In the genomic region with DNA sequence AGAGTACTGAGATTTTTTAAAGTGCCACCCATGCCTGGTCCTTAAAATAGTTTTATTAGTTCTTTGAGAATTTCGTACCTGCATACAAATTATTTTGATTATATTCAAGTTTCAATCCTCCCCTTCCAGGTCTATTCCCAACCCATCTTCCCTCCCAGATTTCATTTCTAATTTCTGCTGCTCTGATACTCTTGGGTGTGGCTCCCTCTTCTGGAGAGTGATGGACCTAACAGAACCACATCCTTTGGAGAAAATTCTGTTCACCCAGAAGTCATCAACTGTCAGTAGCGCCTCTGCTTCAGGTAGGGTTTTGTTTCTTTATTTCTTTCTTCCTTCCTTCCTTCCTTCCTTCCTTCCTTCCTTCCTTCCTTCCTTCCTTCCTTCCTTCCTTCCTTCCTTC, we compare ENCODE assay signal across 9 mouse cellular contexts. TPM values are rescaled to one million over a fixed set of nuclear protein-coding genes. Genes with fewer than 3 reads are reported as not detected.
A peak's percentile ranks its signal among the peaks of the same experiment; 100 is the strongest.
DNase-seq lines count a peak whose midpoint lies in the region; ATAC-seq and TF ChIP-seq lines count a peak whose summit lies in the region.
"Had no signal": no experiment of that assay in that cellular context is flagged by ENCODE, and none has a peak within 500 bp of the region (broad histone marks: within the 10 kb centered on the region; RNA-seq: fewer than 3 reads in every experiment).

No protein-coding gene starts in this region.

- dilution Hi-C loops in CH12.LX (cut with MboI; ENCODE audit: extremely low pct_ligation_motif_present, extremely low pct_unique_long_range_greater_than_20kb, low sequenced_read_pairs), result no loop called here

- DNase-seq in layer of hippocampus, adult 11-12 months (ENCODE audit: low spot score), result peak; percentile 51
- no peak for DNase-seq in layer of hippocampus, adult 9-11 months
- peak; percentile 50 for DNase-seq in CH12.LX (ENCODE audit: extremely low read depth)
- peak; percentile 76 for DNase-seq in MN1 (ENCODE audit: low spot score)
- no peak for DNase-seq in lung, adult 2 months
- DNase-seq in ovary, adult 18-20 months (ENCODE audit: low spot score), result no peak

- H3K9ac ChIP-seq in CH12.LX (ENCODE audit: insufficient read depth, low read depth), result no peak overlapping the region
- H3K9ac ChIP-seq in embryonic facial prominence, embryonic 13.5 days, result no peak overlapping the region

- TF ChIP-seq RAD21 in CH12.LX (IDR thresholded peaks at IDR 0.05; ENCODE audit: low read depth, low read length), result peak; percentile 98

- H3K79me2 ChIP-seq in CH12.LX (replicated peaks; ENCODE audit: control insufficient read depth, extremely low read depth, insufficient read depth, poor library complexity, severe bottlenecking), result no peaks in the 10 kb centered on the region

- no peak overlapping the region for H3K4me3 ChIP-seq in CH12.LX (replicated peaks in 1 of 3; ENCODE audit: low read depth in 2 of 3, low read length in 2 of 3, poor library complexity in 1 of 3)
- H3K4me3 ChIP-seq in embryonic facial prominence, embryonic 13.5 days, result no peak overlapping the region
- H3K4me3 ChIP-seq in lung, adult 2 months (replicated peaks; ENCODE audit: extremely low read depth, low read depth, low read length), result no peak overlapping the region

- no peak overlapping the region for H3K4me2 ChIP-seq in CH12.LX (ENCODE audit: insufficient read depth, low read depth, poor library complexity, severe bottlenecking)
- peak overlapping the region; percentile 46 for H3K4me2 ChIP-seq in embryonic facial prominence, embryonic 13.5 days

- TF ChIP-seq EP300 in CH12.LX (IDR thresholded peaks at IDR 0.05; ENCODE audit: low read length), result no peak

- in situ Hi-C loops in CH12.LX (cut with MboI; ENCODE audit: low pct_ligation_motif_present, low pct_unique_long_range_greater_than_20kb, low sequenced_read_pairs), result no loop called here

- WGBS in embryonic facial prominence, embryonic 13.5 days, result 18% methylated on average over 2 of the region's 2 CpGs
- 11% methylated on average over 2 of the region's 2 CpGs for WGBS in lung, adult 2 months

- peaks cover 0 to 3% of the 10 kb centered on the region in 2 experiments; a peak in 1 of 4 replicates for H3K4me1 ChIP-seq in CH12.LX (ENCODE audit: control insufficient read depth in 1 of 2, insufficient read depth in 2 of 2)
- peaks cover 20% of the 10 kb centered on the region for H3K4me1 ChIP-seq in embryonic facial prominence, embryonic 13.5 days
- no peaks in the 10 kb centered on the region; the same call in 1 of the 2 replicates for H3K4me1 ChIP-seq in lung, adult 2 months (ENCODE audit: control insufficient read depth, insufficient read depth, low read length)

- no peak overlapping the region for H3K27ac ChIP-seq in CH12.LX (ENCODE audit: insufficient read depth, low read depth)
- H3K27ac ChIP-seq in embryonic facial prominence, embryonic 13.5 days, result peak overlapping the region; percentile 5; the same call in 1 of the 2 replicates

- no peak for TF ChIP-seq POLR2A in CH12.LX (IDR thresholded peaks at IDR 0.05; ENCODE audit: low read depth, low read length)
- no peak for TF ChIP-seq POLR2A in lung, adult 2 months (IDR thresholded peaks at IDR 0.05; ENCODE audit: borderline replicate concordance, extremely low read depth, low read depth, low read length)

- no peak for ATAC-seq in embryonic facial prominence, embryonic 13.5 days (ENCODE audit: insufficient number of reproducible peaks, insufficient read depth, low FRiP score, low TSS enrichment, low read depth)
- no peak for ATAC-seq in inflammation-experienced regulatory T-cells, adult 6 months

- H3K27me3 ChIP-seq in CH12.LX (replicated peaks), result peaks cover 40% of the 10 kb centered on the region
- H3K27me3 ChIP-seq in embryonic facial prominence, embryonic 13.5 days, result no peaks in the 10 kb centered on the region

- peak; percentile 50 to 98; a peak in 3 of 4 replicates for TF ChIP-seq CTCF in CH12.LX (conservative IDR thresholded peaks at IDR 0.05 in 1 of 2, IDR thresholded peaks at IDR 0.05 in 1 of 2; ENCODE audit: low read depth in 2 of 2, low read length in 2 of 2)
- TF ChIP-seq CTCF in lung, adult 2 months (IDR thresholded peaks at IDR 0.05; ENCODE audit: insufficient read depth, low read length), result 0 out of 2 replicates have a peak, but pooled peaks have one; percentile 31

- H3K36me3 ChIP-seq in CH12.LX (replicated peaks in 1 of 2; ENCODE audit: control insufficient read depth in 1 of 2, insufficient read depth in 1 of 2, low read length in 1 of 2), result no peaks in the 10 kb centered on the region
- no peaks in the 10 kb centered on the region for H3K36me3 ChIP-seq in embryonic facial prominence, embryonic 13.5 days

- H3K9me3 ChIP-seq in CH12.LX (replicated peaks; ENCODE audit: low read length), result no peaks in the 10 kb centered on the region
- H3K9me3 ChIP-seq in embryonic facial prominence, embryonic 13.5 days, result no peaks in the 10 kb centered on the region

TF ChIP-seq in CH12.LX, 34 proteins besides CTCF, POLR2A, EP300 and RAD21:
- TF ChIP-seq TCF12 (IDR thresholded peaks at IDR 0.05; ENCODE audit: low read depth, low read length), result no peak
- no peak for TF ChIP-seq UBTF (IDR thresholded peaks at IDR 0.05; ENCODE audit: low read depth, low read length)
- TF ChIP-seq IRF4 (IDR thresholded peaks at IDR 0.05; ENCODE audit: low read depth, low read length), result 0 out of 2 replicates have a peak, but pooled peaks have one; percentile 18
- TF ChIP-seq SIN3A (IDR thresholded peaks at IDR 0.05; ENCODE audit: low read length), result peak; percentile 31; the same call in 1 of the 2 replicates
- no peak for TF ChIP-seq RCOR1 (conservative IDR thresholded peaks at IDR 0.05; ENCODE audit: low read depth, low read length)
- no peak for TF ChIP-seq E2F4 (IDR thresholded peaks at IDR 0.05; ENCODE audit: insufficient replicate concordance, low read depth, low read length)
- TF ChIP-seq ZMIZ1 (IDR thresholded peaks at IDR 0.05; ENCODE audit: low read depth, low read length), result no peak
- no peak for TF ChIP-seq MAZ (IDR thresholded peaks at IDR 0.05; ENCODE audit: low read depth, low read length)
- no peak for TF ChIP-seq BHLHE40 (IDR thresholded peaks at IDR 0.05; ENCODE audit: low read depth, low read length)
- no peak for TF ChIP-seq PAX5 (IDR thresholded peaks at IDR 0.05; ENCODE audit: low read length)
- no peak for TF ChIP-seq ELF1 (IDR thresholded peaks at IDR 0.05; ENCODE audit: low read depth, low read length)
- peak; percentile 43; the same call in 1 of the 2 replicates for TF ChIP-seq NELFE (IDR thresholded peaks at IDR 0.05; ENCODE audit: low read depth, low read length)
- TF ChIP-seq CHD1 (IDR thresholded peaks at IDR 0.05; ENCODE audit: low read depth, low read length), result no peak
- no peak for TF ChIP-seq ETS1 (conservative IDR thresholded peaks at IDR 0.05; ENCODE audit: low read depth, low read length)
- TF ChIP-seq TBP (conservative IDR thresholded peaks at IDR 0.05; ENCODE audit: low read depth, low read length), result no peak
- no peak; the same call in 1 of the 2 replicates for TF ChIP-seq JUND (conservative IDR thresholded peaks at IDR 0.05; ENCODE audit: low read depth, low read length)
- TF ChIP-seq ZKSCAN1 (IDR thresholded peaks at IDR 0.05; ENCODE audit: borderline replicate concordance, low read depth, low read length), result no peak
- no peak for TF ChIP-seq MYC (IDR thresholded peaks at IDR 0.05; ENCODE audit: low read depth, low read length)
- TF ChIP-seq GABPA (IDR thresholded peaks at IDR 0.05; ENCODE audit: insufficient replicate concordance, low read depth, low read length), result no peak
- TF ChIP-seq SMC3 (IDR thresholded peaks at IDR 0.05; ENCODE audit: low read depth, low read length), result peak; percentile 93
- 0 out of 2 replicates have a peak, but pooled peaks have one; percentile 17 for TF ChIP-seq MEF2A (IDR thresholded peaks at IDR 0.05; ENCODE audit: borderline replicate concordance, low read depth, low read length)
- TF ChIP-seq JUN (IDR thresholded peaks at IDR 0.05; ENCODE audit: insufficient read depth, low read depth, low read length), result no peak
- TF ChIP-seq CHD2 (IDR thresholded peaks at IDR 0.05; ENCODE audit: low read length), result no peak
- TF ChIP-seq MAFK (IDR thresholded peaks at IDR 0.05; ENCODE audit: insufficient replicate concordance, low read length), result no peak
- 0 out of 2 replicates have a peak, but pooled peaks have one; percentile 33 for TF ChIP-seq MXI1 (IDR thresholded peaks at IDR 0.05; ENCODE audit: low read depth, low read length)
- no peak for TF ChIP-seq KAT2A (IDR thresholded peaks at IDR 0.05; ENCODE audit: insufficient replicate concordance, low read length)
- TF ChIP-seq HCFC1 (IDR thresholded peaks at IDR 0.05; ENCODE audit: low read depth, low read length), result no peak
- TF ChIP-seq MAX (IDR thresholded peaks at IDR 0.05; ENCODE audit: low read length), result no peak
- no peak for TF ChIP-seq ZNF384 (IDR thresholded peaks at IDR 0.05; ENCODE audit: low read depth, low read length)
- TF ChIP-seq POLR2AphosphoS2 (IDR thresholded peaks at IDR 0.05; ENCODE audit: low read depth, low read length), result no peak
- no peak for TF ChIP-seq USF1 (IDR thresholded peaks at IDR 0.05; ENCODE audit: low read depth, low read length)
- TF ChIP-seq ZC3H11A (IDR thresholded peaks at IDR 0.05; ENCODE audit: low read depth, low read length), result peak; percentile 78
- no peak for TF ChIP-seq NRF1 (IDR thresholded peaks at IDR 0.05; ENCODE audit: low read depth, low read length)
- no peak for TF ChIP-seq USF2 (conservative IDR thresholded peaks at IDR 0.05; ENCODE audit: low read depth, low read length)
TF ChIP-seq in CH12.LX: peak in this region for 7.

RNA-seq across cellular contexts. Expression of a gene that starts 8.1 kb away (rescaled TPM):
- not detected in 2 replicates for total RNA-seq in CH12.LX (2012; rRNA removed)
- 0.03 TPM in 1 of 2 replicates, not detected in the other for total RNA-seq in CH12.LX (2014; rRNA removed)
- not detected in 2 replicates for polyA plus RNA-seq in CH12.LX (2012; ENCODE audit: insufficient read length, low read depth)
- 0.45 and 0.62 TPM in 2 replicates for polyA plus RNA-seq in embryonic facial prominence, embryonic 13.5 days (2015; fragmentation: Nextera tagmentation; extraction: Ambion mirVana)
- not detected in 2 replicates for polyA plus RNA-seq in lung, adult 2 months (2012; rRNA removed)
- under 1 TPM; 0.14 to 0.38 (median 0.17) TPM for polyA plus RNA-seq in inflammation-experienced regulatory T-cells, adult 6 months (2017; shearing (Covaris generic))
- polyA plus RNA-seq: liver, embryonic 16.5 days had no signal

RNA-seq across cellular contexts. Expression of a gene that starts 47.3 kb away (rescaled TPM):
- total RNA-seq in CH12.LX (2012; rRNA removed) (0.30 and 0.50 TPM in 2 replicates), CH12.LX (2014; rRNA removed) (not detected in 2 replicates)
- polyA plus RNA-seq in CH12.LX (2012; ENCODE audit: insufficient read length, low read depth), result 0.10 TPM in 1 of 2 replicates, not detected in the other
- polyA plus RNA-seq in embryonic facial prominence, embryonic 13.5 days (2015; fragmentation: Nextera tagmentation; extraction: Ambion mirVana), result 0.23 and 0.52 TPM in 2 replicates
- not detected in 2 replicates for polyA plus RNA-seq in lung, adult 2 months (2012; rRNA removed)
- polyA plus RNA-seq in inflammation-experienced regulatory T-cells, adult 6 months (2017; shearing (Covaris generic)), result 1 to 10 TPM; 3.7 to 5.0 (median 3.9) TPM

Comparison
In these comparisons a context has a peak if more than half of its experiments do, and no peak if none do; other contexts are left out.
1. DNase-seq: peak in layer of hippocampus, adult 11-12 months (single experiment), CH12.LX (single experiment) and MN1 (single experiment); none in layer of hippocampus, adult 9-11 months (single experiment), lung, adult 2 months (single experiment) and ovary, adult 18-20 months (single experiment).